Mouse (Mus musculus): ENCODE data around the gene Rpf1. TPM values are rescaled to one million over a fixed set of nuclear protein-coding genes. Genes with fewer than 3 reads are reported as not detected.

The Rpf1 gene
- polyA plus RNA-seq, 1 experiment from 2014 or later = 47.2 TPM

- H3K9ac ChIP-seq (ENCODE audit: low read depth, low read length) = no peak overlapping the region
- H3K36me3 ChIP-seq (ENCODE audit: control insufficient read depth, insufficient read depth, low read length) = no peaks in the 10 kb centered on the region
- H3K27ac ChIP-seq (ENCODE audit: low read depth, low read length) = no peak overlapping the region
- WGBS (ENCODE audit: insufficient replicate concordance) = 77% methylated on average over 4 of the region's 4 CpGs
- no peak overlapping the region for H3K4me3 ChIP-seq (ENCODE audit: low read depth, low read length)
- no peaks in the 10 kb centered on the region for H3K4me1 ChIP-seq (ENCODE audit: control insufficient read depth, insufficient read depth, low read length)
- no peaks in the 10 kb centered on the region for H3K9me3 ChIP-seq (replicated peaks; ENCODE audit: control insufficient read depth, low read length)
- no peak overlapping the region for H3K4me2 ChIP-seq
- no peaks in the 10 kb centered on the region for H3K27me3 ChIP-seq (ENCODE audit: control insufficient read depth, insufficient read depth, low read length)
- no peak for ATAC-seq (replicated peaks; ENCODE audit: insufficient number of reproducible peaks, low FRiP score, low TSS enrichment)
These were observed 34.8 kb downstream of the Rpf1 start for GRCm38 (mm10) chr3:146486464-146486863.

GRCm38 (mm10) chr3:146482044-146482443 lies 39.2 kb downstream of the Rpf1 start:
- Histone ChIP-seq H3K27me3 (ENCODE audit: control insufficient read depth, insufficient read depth, low read length) (no peaks in the 10 kb centered on the region), H3K4me1 (ENCODE audit: control insufficient read depth, insufficient read depth, low read length) (no peaks in the 10 kb centered on the region), H3K4me3 (ENCODE audit: low read depth, low read length) (no peak overlapping the region), H3K4me2 (no peak overlapping the region), H3K9me3 (replicated peaks; ENCODE audit: control insufficient read depth, low read length) (no peaks in the 10 kb centered on the region), H3K27ac (ENCODE audit: low read depth, low read length) (no peak overlapping the region), H3K9ac (ENCODE audit: low read depth, low read length) (no peak overlapping the region), H3K36me3 (ENCODE audit: control insufficient read depth, insufficient read depth, low read length) (no peaks in the 10 kb centered on the region)
- no peak for ATAC-seq (replicated peaks; ENCODE audit: insufficient number of reproducible peaks, low FRiP score, low TSS enrichment)
- 68% methylated on average over 2 of the region's 2 CpGs for WGBS (ENCODE audit: insufficient replicate concordance)

- Histone ChIP-seq H3K27ac (ENCODE audit: low read depth, low read length) (no peak overlapping the region), H3K36me3 (ENCODE audit: control insufficient read depth, insufficient read depth, low read length) (no peaks in the 10 kb centered on the region), H3K9me3 (replicated peaks; ENCODE audit: control insufficient read depth, low read length) (no peaks in the 10 kb centered on the region), H3K4me1 (ENCODE audit: control insufficient read depth, insufficient read depth, low read length) (no peaks in the 10 kb centered on the region), H3K9ac (ENCODE audit: low read depth, low read length) (no peak overlapping the region), H3K4me2 (no peak overlapping the region), H3K4me3 (ENCODE audit: low read depth, low read length) (no peak overlapping the region), H3K27me3 (ENCODE audit: control insufficient read depth, insufficient read depth, low read length) (no peaks in the 10 kb centered on the region)
- ATAC-seq (replicated peaks; ENCODE audit: insufficient number of reproducible peaks, low FRiP score, low TSS enrichment) = no peak
- WGBS (ENCODE audit: insufficient replicate concordance) = 86% methylated on average over 3 of the region's 3 CpGs
These were observed 46.8 kb downstream of the Rpf1 start for GRCm38 (mm10) chr3:146474428-146474827.

- Histone ChIP-seq H3K27me3 (ENCODE audit: control insufficient read depth, insufficient read depth, low read length) (no peaks in the 10 kb centered on the region), H3K36me3 (ENCODE audit: control insufficient read depth, insufficient read depth, low read length) (no peaks in the 10 kb centered on the region), H3K9me3 (replicated peaks; ENCODE audit: control insufficient read depth, low read length) (no peaks in the 10 kb centered on the region), H3K27ac (ENCODE audit: low read depth, low read length) (no peak overlapping the region), H3K4me2 (no peak overlapping the region), H3K4me3 (ENCODE audit: low read depth, low read length) (no peak overlapping the region), H3K4me1 (ENCODE audit: control insufficient read depth, insufficient read depth, low read length) (no peaks in the 10 kb centered on the region), H3K9ac (ENCODE audit: low read depth, low read length) (no peak overlapping the region)
- no peak for ATAC-seq (replicated peaks; ENCODE audit: insufficient number of reproducible peaks, low FRiP score, low TSS enrichment)
These were observed 47.5 kb downstream of the Rpf1 start for GRCm38 (mm10) chr3:146473741-146474140.

GRCm38 (mm10) chr3:146472657-146473056 lies 48.6 kb downstream of the Rpf1 start:
- H3K4me3 ChIP-seq (ENCODE audit: low read depth, low read length) = no peak overlapping the region
- WGBS (ENCODE audit: insufficient replicate concordance) = 67% methylated on average over 4 of the region's 4 CpGs
- ATAC-seq (replicated peaks; ENCODE audit: insufficient number of reproducible peaks, low FRiP score, low TSS enrichment) = no peak
- no peak overlapping the region for H3K27ac ChIP-seq (ENCODE audit: low read depth, low read length)
- H3K4me1 ChIP-seq (ENCODE audit: control insufficient read depth, insufficient read depth, low read length) = no peaks in the 10 kb centered on the region
- no peaks in the 10 kb centered on the region for H3K27me3 ChIP-seq (ENCODE audit: control insufficient read depth, insufficient read depth, low read length)
- H3K36me3 ChIP-seq (ENCODE audit: control insufficient read depth, insufficient read depth, low read length) = no peaks in the 10 kb centered on the region
- H3K9ac ChIP-seq (ENCODE audit: low read depth, low read length) = no peak overlapping the region
- H3K9me3 ChIP-seq (replicated peaks; ENCODE audit: control insufficient read depth, low read length) = no peaks in the 10 kb centered on the region
- H3K4me2 ChIP-seq = no peak overlapping the region

- Histone ChIP-seq H3K9me3 (replicated peaks; ENCODE audit: control insufficient read depth, low read length) (no peaks in the 10 kb centered on the region), H3K27ac (ENCODE audit: low read depth, low read length) (no peak overlapping the region), H3K27me3 (ENCODE audit: control insufficient read depth, insufficient read depth, low read length) (no peaks in the 10 kb centered on the region), H3K9ac (ENCODE audit: low read depth, low read length) (no peak overlapping the region), H3K36me3 (ENCODE audit: control insufficient read depth, insufficient read depth, low read length) (no peaks in the 10 kb centered on the region), H3K4me2 (no peak overlapping the region), H3K4me3 (ENCODE audit: low read depth, low read length) (no peak overlapping the region), H3K4me1 (ENCODE audit: control insufficient read depth, insufficient read depth, low read length) (no peaks in the 10 kb centered on the region)
- no peak for ATAC-seq (replicated peaks; ENCODE audit: insufficient number of reproducible peaks, low FRiP score, low TSS enrichment)
- WGBS (ENCODE audit: insufficient replicate concordance) = 81% methylated on average over 2 of the region's 2 CpGs
These were observed 52.0 kb downstream of the Rpf1 start for GRCm38 (mm10) chr3:146469226-146469625.

- Histone ChIP-seq H3K27ac (ENCODE audit: low read depth, low read length) (no peak overlapping the region), H3K9ac (ENCODE audit: low read depth, low read length) (no peak overlapping the region), H3K9me3 (replicated peaks; ENCODE audit: control insufficient read depth, low read length) (no peaks in the 10 kb centered on the region), H3K4me3 (ENCODE audit: low read depth, low read length) (no peak overlapping the region), H3K36me3 (ENCODE audit: control insufficient read depth, insufficient read depth, low read length) (no peaks in the 10 kb centered on the region), H3K4me2 (no peak overlapping the region), H3K27me3 (ENCODE audit: control insufficient read depth, insufficient read depth, low read length) (no peaks in the 10 kb centered on the region), H3K4me1 (ENCODE audit: control insufficient read depth, insufficient read depth, low read length) (no peaks in the 10 kb centered on the region)
- 55% methylated on average over 2 of the region's 2 CpGs for WGBS (ENCODE audit: insufficient replicate concordance)
- ATAC-seq (replicated peaks; ENCODE audit: insufficient number of reproducible peaks, low FRiP score, low TSS enrichment) = no peak
These were observed 58.3 kb downstream of the Rpf1 start for GRCm38 (mm10) chr3:146462939-146463338.

Other genes starting within 250 kb of the Rpf1 start
- gene Ssx2ip, start 116.8 kb downstream of the Rpf1 start, polyA plus RNA-seq (2014; fragmentation: Nextera tagmentation; extraction: Ambion mirVana) = 29.7 and 32.1 TPM in 2 replicates
- gene Ctbs, start 71.6 kb downstream of the Rpf1 start, polyA plus RNA-seq (2014; fragmentation: Nextera tagmentation; extraction: Ambion mirVana) = 10.8 and 12.5 TPM in 2 replicates
- 6.9 and 7.3 TPM in 2 replicates for gene Spata1, start 21.7 kb downstream of the Rpf1 start, polyA plus RNA-seq (2014; fragmentation: Nextera tagmentation; extraction: Ambion mirVana)
- gene Gng5, start 21.6 kb downstream of the Rpf1 start, polyA plus RNA-seq (2014; fragmentation: Nextera tagmentation; extraction: Ambion mirVana) = 1,522 and 1,550 TPM in 2 replicates
- gene Uox, start 49.0 kb upstream of the Rpf1 start, polyA plus RNA-seq (2014; fragmentation: Nextera tagmentation; extraction: Ambion mirVana) = not detected in 2 replicates
- not detected in 2 replicates for gene Dnase2b, start 94.2 kb upstream of the Rpf1 start, polyA plus RNA-seq (2014; fragmentation: Nextera tagmentation; extraction: Ambion mirVana)
- not detected in 2 replicates for gene 4930503B20Rik, start 129.9 kb upstream of the Rpf1 start, polyA plus RNA-seq (2014; fragmentation: Nextera tagmentation; extraction: Ambion mirVana)
- gene Samd13, start 164.2 kb upstream of the Rpf1 start, polyA plus RNA-seq (2014; fragmentation: Nextera tagmentation; extraction: Ambion mirVana) = 1.2 and 1.7 TPM in 2 replicates